In the genomic region with DNA sequence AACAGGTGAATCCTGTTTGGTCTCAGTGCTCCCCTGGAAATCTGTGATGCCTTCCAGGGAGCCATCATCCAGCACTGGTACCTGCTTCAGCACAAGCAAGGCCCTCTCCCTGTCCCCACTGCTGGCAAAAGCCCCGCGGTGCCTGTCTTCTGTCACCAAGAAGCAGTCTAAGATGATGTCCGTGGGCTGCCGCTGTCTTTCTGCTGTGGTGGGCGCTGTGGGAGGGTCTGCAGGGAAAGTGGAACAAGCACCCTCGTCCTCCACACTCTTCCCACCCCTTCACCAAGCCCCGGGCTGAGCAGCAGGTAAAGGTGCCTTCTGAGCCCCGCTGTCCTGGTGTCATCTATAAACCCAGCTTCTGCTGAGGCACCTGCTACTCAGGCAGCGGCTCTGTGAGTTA, we compare ENCODE assay signal across 9 mouse cellular contexts. TPM values are rescaled to one million over a fixed set of nuclear protein-coding genes. Genes with fewer than 3 reads are reported as not detected.
DNase-seq lines count a peak whose midpoint lies in the region; ATAC-seq and TF ChIP-seq lines count a peak whose summit lies in the region.
"Had no signal": no experiment of that assay in that cellular context is flagged by ENCODE, and none has a peak within 500 bp of the region (broad histone marks: within the 10 kb centered on the region; RNA-seq: fewer than 3 reads in every experiment).

No protein-coding gene starts in this region.

- TF ChIP-seq RAD21 in MEL (IDR thresholded peaks at IDR 0.05; ENCODE audit: low read depth, low read length) = no peak

- DNase-seq in heart, postnatal 10 days = no peak
- DNase-seq in MEL (ENCODE audit: low read depth, low spot score) = no peak
- peak; percentile 28 for DNase-seq in naive thymus-derived CD4-positive, alpha-beta T cell, adult 2 months (ENCODE audit: low read depth)
- DNase-seq in gastrocnemius, adult 8-10 months (ENCODE audit: low spot score in 2 of 2) = no peak
- DNase-seq in ovary, adult 18-20 months (ENCODE audit: low spot score) = no peak
- DNase-seq in lung, postnatal 36 days = no peak

- WGBS in heart, embryonic 13.5 days = 53% methylated on average over 9 of the region's 9 CpGs
- 61% methylated on average over 9 of the region's 9 CpGs for WGBS in hindbrain, embryonic 16.5 days

- H3K9me3 ChIP-seq in heart, embryonic 13.5 days = no peaks in the 10 kb centered on the region
- no peaks in the 10 kb centered on the region for H3K9me3 ChIP-seq in MEL (replicated peaks; ENCODE audit: insufficient read depth, low read length)
- no peaks in the 10 kb centered on the region for H3K9me3 ChIP-seq in hindbrain, embryonic 16.5 days (ENCODE audit: control insufficient read depth, low read length)

- TF ChIP-seq POLR2A in MEL (IDR thresholded peaks at IDR 0.05; ENCODE audit: control insufficient read depth in 1 of 2, insufficient read depth in 1 of 2, low read depth in 1 of 2, low read length in 2 of 2, poor library complexity in 1 of 2) = no peak

- no peaks in the 10 kb centered on the region for H3K27me3 ChIP-seq in heart, embryonic 13.5 days (replicated peaks)
- no peaks in the 10 kb centered on the region for H3K27me3 ChIP-seq in MEL (ENCODE audit: control insufficient read depth in 1 of 2, insufficient read depth in 2 of 2, low read length in 2 of 2)
- H3K27me3 ChIP-seq in hindbrain, embryonic 16.5 days (replicated peaks; ENCODE audit: control insufficient read depth, insufficient read depth, low read length) = no peaks in the 10 kb centered on the region

- 0 out of 2 replicates have a peak, but pooled peaks cover 2% of the 10 kb centered on the region for H3K36me3 ChIP-seq in heart, embryonic 13.5 days
- peaks cover 0 to 9% of the 10 kb centered on the region in 2 experiments; a peak in 2 of 4 replicates for H3K36me3 ChIP-seq in MEL (ENCODE audit: control insufficient read depth in 1 of 2, insufficient read depth in 2 of 2, low read length in 2 of 2)
- no peaks in the 10 kb centered on the region for H3K36me3 ChIP-seq in hindbrain, embryonic 16.5 days (ENCODE audit: control insufficient read depth, insufficient read depth, low read length)

- 0 out of 2 replicates have a peak overlapping the region, but pooled peaks have one; percentile 36 for H3K27ac ChIP-seq in heart, embryonic 13.5 days (replicated peaks)
- peak overlapping the region; percentile 14 for H3K27ac ChIP-seq in MEL (ENCODE audit: control insufficient read depth, low read depth, low read length)
- peak overlapping the region; percentile 74; the same call in 1 of the 2 replicates for H3K27ac ChIP-seq in hindbrain, embryonic 16.5 days (ENCODE audit: low read depth, low read length)

- TF ChIP-seq EP300 in MEL (IDR thresholded peaks at IDR 0.05; ENCODE audit: low read depth in 1 of 2, low read length in 2 of 2) = no peak

- ATAC-seq in heart, embryonic 13.5 days (ENCODE audit: extremely low read depth, insufficient number of reproducible peaks, low FRiP score, low TSS enrichment) = no peak
- 0 out of 2 replicates have a peak, but pooled peaks have one; percentile 21 for ATAC-seq in hindbrain, embryonic 16.5 days

- H3K9ac ChIP-seq in heart, embryonic 13.5 days = peak overlapping the region; percentile 84
- peak overlapping the region; percentile 37; the same call in 1 of the 2 replicates for H3K9ac ChIP-seq in MEL (ENCODE audit: control insufficient read depth, low read depth, low read length, poor library complexity, severe bottlenecking)
- H3K9ac ChIP-seq in hindbrain, embryonic 16.5 days (ENCODE audit: low read depth, low read length) = peak overlapping the region; percentile 50

- H3K4me2 ChIP-seq in heart, embryonic 13.5 days = peak overlapping the region; percentile 80
- peak overlapping the region; percentile 89 for H3K4me2 ChIP-seq in hindbrain, embryonic 16.5 days (ENCODE audit: low read length)

- TF ChIP-seq CTCF in MEL (IDR thresholded peaks at IDR 0.05 in 2 of 3, conservative IDR thresholded peaks at IDR 0.05 in 1 of 3; ENCODE audit: control insufficient read depth in 1 of 3, insufficient read depth in 1 of 3, low read depth in 2 of 3, low read length in 3 of 3, poor library complexity in 1 of 3, severe bottlenecking in 1 of 3) = no peak

- no peak overlapping the region for H3K4me3 ChIP-seq in heart, embryonic 13.5 days
- peak overlapping the region; percentile 4 to 89; a peak in 2 of 4 replicates for H3K4me3 ChIP-seq in MEL (ENCODE audit: control insufficient read depth in 1 of 2, insufficient read depth in 1 of 2, low read depth in 2 of 2, low read length in 2 of 2)
- no peak overlapping the region for H3K4me3 ChIP-seq in hindbrain, embryonic 16.5 days (ENCODE audit: low read length)

- intact Hi-C loops in heart, postnatal 10 days (cut with DNase I) = loop anchor here (5.0 kb wide), 1 partner anchor 42 kb away; no protein-coding TSS in a partner anchor

- peaks cover 36% of the 10 kb centered on the region for H3K4me1 ChIP-seq in heart, embryonic 13.5 days
- peaks cover 3 to 17% of the 10 kb centered on the region in 2 experiments; a peak in 3 of 4 replicates for H3K4me1 ChIP-seq in MEL (ENCODE audit: control insufficient read depth in 1 of 2, insufficient read depth in 2 of 2, low read length in 2 of 2)
- H3K4me1 ChIP-seq in hindbrain, embryonic 16.5 days (ENCODE audit: control insufficient read depth, insufficient read depth, low read depth, low read length) = peaks cover 8% of the 10 kb centered on the region

- peaks cover 4% of the 10 kb centered on the region; the same call in 1 of the 2 replicates for H3K79me2 ChIP-seq in MEL (ENCODE audit: control insufficient read depth, insufficient read depth, low read length, poor library complexity)

TF ChIP-seq in MEL, 35 proteins besides CTCF, POLR2A, EP300 and RAD21:
- no peak for TF ChIP-seq ZMIZ1 (IDR thresholded peaks at IDR 0.05; ENCODE audit: low read depth, low read length)
- TF ChIP-seq MAZ (IDR thresholded peaks at IDR 0.05; ENCODE audit: low read depth, low read length) = no peak
- TF ChIP-seq MYC (IDR thresholded peaks at IDR 0.05; ENCODE audit: low read depth, low read length) = no peak
- no peak for TF ChIP-seq GABPA (IDR thresholded peaks at IDR 0.05; ENCODE audit: low read depth, low read length)
- TF ChIP-seq CHD2 (IDR thresholded peaks at IDR 0.05; ENCODE audit: low read length) = no peak
- no peak for TF ChIP-seq ELF1 (IDR thresholded peaks at IDR 0.05; ENCODE audit: low read depth, low read length)
- no peak for TF ChIP-seq KAT2A (conservative IDR thresholded peaks at IDR 0.05; ENCODE audit: low read depth, low read length)

RNA-seq across cellular contexts. Expression of a gene that starts 1.1 kb away (rescaled TPM):
- 3.4 and 4.2 TPM in 2 replicates for polyA plus RNA-seq in heart, embryonic 13.5 days (2015; fragmentation: Nextera tagmentation; extraction: Ambion mirVana)
- 1 to 10 TPM; 2.8 to 4.4 TPM for total RNA-seq in heart, postnatal 10 days (2021)
- total RNA-seq in MEL (2012; rRNA removed) = 2.1 and 2.5 TPM in 2 replicates
- 1 to 10 TPM in 1 of 2 experiments, not detected in 1; 5.2 TPM for polyA plus RNA-seq in MEL (2012; ENCODE audit: insufficient read depth in 1 of 2, insufficient read length in 2 of 2, low read depth in 1 of 2, low replicate concordance in 2 of 2, missing spikeins in 1 of 2)
- 7.7 and 9.1 TPM in 2 replicates for polyA plus RNA-seq in hindbrain, embryonic 16.5 days (2015; fragmentation: Nextera tagmentation; extraction: Ambion mirVana)
- 1 to 10 TPM; 1.6 to 2.3 (median 2.0) TPM for total RNA-seq in gastrocnemius, adult 8-10 months (2022)

RNA-seq across cellular contexts. Expression of a gene that starts 6.2 kb away (rescaled TPM):
- polyA plus RNA-seq in heart, embryonic 13.5 days (2015; fragmentation: Nextera tagmentation; extraction: Ambion mirVana) = 2.0 TPM in 2 replicates
- under 1 TPM; 0.37 to 0.55 TPM for total RNA-seq in heart, postnatal 10 days (2021)
- total RNA-seq in MEL (2012; rRNA removed) = not detected in 2 replicates
- polyA plus RNA-seq in MEL (2012; ENCODE audit: insufficient read depth in 1 of 2, insufficient read length in 2 of 2, low read depth in 1 of 2, low replicate concordance in 2 of 2, missing spikeins in 1 of 2) = under 1 TPM in 1 of 2 experiments, not detected in 1; 0.46 TPM
- 1.1 and 1.4 TPM in 2 replicates for polyA plus RNA-seq in hindbrain, embryonic 16.5 days (2015; fragmentation: Nextera tagmentation; extraction: Ambion mirVana)
- total RNA-seq in gastrocnemius, adult 8-10 months (2022) = under 1 TPM in 2 of 4 experiments, not detected in 2; 0.36 to 0.53 TPM
- total RNA-seq: left cerebral cortex, postnatal 4 days had no signal

RNA-seq across cellular contexts. Expression of a gene that starts 15.2 kb away (rescaled TPM):
- polyA plus RNA-seq in heart, embryonic 13.5 days (2015; fragmentation: Nextera tagmentation; extraction: Ambion mirVana) = 4.4 and 4.7 TPM in 2 replicates
- 1 to 10 TPM; 8.1 to 9.1 TPM for total RNA-seq in heart, postnatal 10 days (2021)
- total RNA-seq in MEL (2012; rRNA removed) = 1.1 and 1.5 TPM in 2 replicates
- 1 to 10 TPM in 1 of 2 experiments, not detected in 1; 5.5 TPM for polyA plus RNA-seq in MEL (2012; ENCODE audit: insufficient read depth in 1 of 2, insufficient read length in 2 of 2, low read depth in 1 of 2, low replicate concordance in 2 of 2, missing spikeins in 1 of 2)
- polyA plus RNA-seq in hindbrain, embryonic 16.5 days (2015; fragmentation: Nextera tagmentation; extraction: Ambion mirVana) = 41.2 and 52.8 TPM in 2 replicates
- total RNA-seq in gastrocnemius, adult 8-10 months (2022) = 10 to 100 TPM; 15.1 to 16.8 (median 15.5) TPM

RNA-seq across cellular contexts. Expression of a gene that starts 39.0 kb away (rescaled TPM):
- 219 and 251 TPM in 2 replicates for polyA plus RNA-seq in heart, embryonic 13.5 days (2015; fragmentation: Nextera tagmentation; extraction: Ambion mirVana)
- 100 to 1,000 TPM; 272 to 283 TPM for total RNA-seq in heart, postnatal 10 days (2021)
- 208 and 251 TPM in 2 replicates for total RNA-seq in MEL (2012; rRNA removed)
- polyA plus RNA-seq in MEL (2012; ENCODE audit: insufficient read depth in 1 of 2, insufficient read length in 2 of 2, low read depth in 1 of 2, low replicate concordance in 2 of 2, missing spikeins in 1 of 2) = 100 to 1,000 TPM in 1 of 2 experiments, not detected in 1; 286 TPM
- 140 and 154 TPM in 2 replicates for polyA plus RNA-seq in hindbrain, embryonic 16.5 days (2015; fragmentation: Nextera tagmentation; extraction: Ambion mirVana)
- total RNA-seq in gastrocnemius, adult 8-10 months (2022) = 100 to 1,000 TPM; 224 to 255 (median 228) TPM

RNA-seq across cellular contexts. Expression of a gene that starts 39.1 kb away (rescaled TPM):
- 80.3 and 81.8 TPM in 2 replicates for polyA plus RNA-seq in heart, embryonic 13.5 days (2015; fragmentation: Nextera tagmentation; extraction: Ambion mirVana)
- 10 to 100 TPM; 42.3 to 51.8 TPM for total RNA-seq in heart, postnatal 10 days (2021)
- 86.6 and 88.8 TPM in 2 replicates for total RNA-seq in MEL (2012; rRNA removed)
- polyA plus RNA-seq in MEL (2012; ENCODE audit: insufficient read depth in 1 of 2, insufficient read length in 2 of 2, low read depth in 1 of 2, low replicate concordance in 2 of 2, missing spikeins in 1 of 2) = 100 to 1,000 TPM in 1 of 2 experiments, not detected in 1; 394 TPM
- polyA plus RNA-seq in hindbrain, embryonic 16.5 days (2015; fragmentation: Nextera tagmentation; extraction: Ambion mirVana) = 37.7 and 50.2 TPM in 2 replicates
- total RNA-seq in gastrocnemius, adult 8-10 months (2022) = 10 to 100 TPM in 2 of 4 experiments, 1 to 10 TPM in 2; 7.3 to 14.0 (median 9.1) TPM

Comparison
In these comparisons a context has a peak if more than half of its experiments do, and no peak if none do; other contexts are left out.
1. H3K27ac ChIP-seq: peak in every context shown above with its lines; median percentile 74 in hindbrain, embryonic 16.5 days; 36 in heart, embryonic 13.5 days; 14 in MEL.
2. H3K4me3 ChIP-seq: peak in MEL (2 of 2); none in heart, embryonic 13.5 days (single experiment) and hindbrain, embryonic 16.5 days (single experiment).
3. Peak in every context shown above with its lines, with median percentiles within 50 percentile points of each other: H3K9ac ChIP-seq.